Mouse (Mus musculus): ENCODE results near the gene Coro1c.
A peak's percentile ranks its signal among the peaks of the same experiment; 100 is the strongest.

Gene Coro1c

GRCm38 (mm10) chr5:113908592-113909441 lies at the start of gene Coro1c:
Gene Coro1c (minus strand): TSS chr5:113908758.
- DNase-seq (ENCODE audit: low read depth, low spot score), result peak; percentile 99

GRCm38 (mm10) chr5:113956510-113956909 lies 48.0 kb upstream of the Coro1c start:
- peak; percentile 86 for DNase-seq (ENCODE audit: low read depth, low spot score)

GRCm38 (mm10) chr5:113955691-113956090 lies 47.1 kb upstream of the Coro1c start:
- DNase-seq (ENCODE audit: low read depth, low spot score), result no peak

GRCm38 (mm10) chr5:113955281-113955680 lies 46.7 kb upstream of the Coro1c start:
- DNase-seq (ENCODE audit: low read depth, low spot score), result no peak

DNA sequence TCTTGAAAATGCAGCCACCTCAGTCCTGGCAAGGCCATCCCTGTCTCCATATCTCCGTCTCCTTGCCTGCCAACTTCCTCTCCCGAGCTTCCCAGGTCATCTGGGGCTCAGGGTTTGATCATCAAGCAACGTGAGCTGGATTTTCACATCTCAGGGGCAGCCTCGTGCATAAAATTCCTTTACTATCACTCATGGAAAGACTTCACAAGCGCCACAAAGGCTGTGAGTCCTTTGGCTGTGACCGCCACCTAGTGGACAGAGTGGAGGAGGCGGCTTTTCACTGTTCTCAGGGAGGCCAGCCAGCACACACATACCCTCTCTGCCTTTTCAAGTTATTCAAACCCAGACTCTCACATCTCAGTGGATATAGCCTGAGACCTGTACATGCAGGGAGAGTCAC lies 45.9 kb upstream of the Coro1c start:
- DNase-seq (ENCODE audit: low read depth, low spot score), result peak; percentile 62

DNA sequence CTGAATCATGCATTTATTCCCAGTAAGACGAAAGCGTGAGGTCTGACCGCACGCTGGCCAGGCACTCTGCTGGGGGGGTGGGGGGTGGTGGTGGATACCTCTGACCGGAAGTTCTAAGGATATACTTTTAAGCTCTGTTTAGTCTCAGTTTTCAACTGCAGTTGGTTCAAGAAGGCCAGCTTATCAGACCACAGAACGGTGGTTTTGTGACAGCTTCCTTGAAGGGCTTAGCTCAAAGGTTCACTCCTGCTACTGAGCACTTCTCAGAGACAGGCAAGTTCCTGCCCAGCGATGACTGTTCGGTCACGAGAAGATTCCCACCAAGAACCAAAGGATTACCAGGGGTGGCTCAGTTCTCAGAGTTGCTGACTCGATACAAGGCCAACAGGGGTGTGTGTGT lies 44.0 kb upstream of the Coro1c start:
- no peak for DNase-seq (ENCODE audit: low read depth, low spot score)

GRCm38 (mm10) chr5:113951693-113952071 lies 43.1 kb upstream of the Coro1c start:
- DNase-seq (ENCODE audit: low read depth, low spot score), result no peak

DNA sequence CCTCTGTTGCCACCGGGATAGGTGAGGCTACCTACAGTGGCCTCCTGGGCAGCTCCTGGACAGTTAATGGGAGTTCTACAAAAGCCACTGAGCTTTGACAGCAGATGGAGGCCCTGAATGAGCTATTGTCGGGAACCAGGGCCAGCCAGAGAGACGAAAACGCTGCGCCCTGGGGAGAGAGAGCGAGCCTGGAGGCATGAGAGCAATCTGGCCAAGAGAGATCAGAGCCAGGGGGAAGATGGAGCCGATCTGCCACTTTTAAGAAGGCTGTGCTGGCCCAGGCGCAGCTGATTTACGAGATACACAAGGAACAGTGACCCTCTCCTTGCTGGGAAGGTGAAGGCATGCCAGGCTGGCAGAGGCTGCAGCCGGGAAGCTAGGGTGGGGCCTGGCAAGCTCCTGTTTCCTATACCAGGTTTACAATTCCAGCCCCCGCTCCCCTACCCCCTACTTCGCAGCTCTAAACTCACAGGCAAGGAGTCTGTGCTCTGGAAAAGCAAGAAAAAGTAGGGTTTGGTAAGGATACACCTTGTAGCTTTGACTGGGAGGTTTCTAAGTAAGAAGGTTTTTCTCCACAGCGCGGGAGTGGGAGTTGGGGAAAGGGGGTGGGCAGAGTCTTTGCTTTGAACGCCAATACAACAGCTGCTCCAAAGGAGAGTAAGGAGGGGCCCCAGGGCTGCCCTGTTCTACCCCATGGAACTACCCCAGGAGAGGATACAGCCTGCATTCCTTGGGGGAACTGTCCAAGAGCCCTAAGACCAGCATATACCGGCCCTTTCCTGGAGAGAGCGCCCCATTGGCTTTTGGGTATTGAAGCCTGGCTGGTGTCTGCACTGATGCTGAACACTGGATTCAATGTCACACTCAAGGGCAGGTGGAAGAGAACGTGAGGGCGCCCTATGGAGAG lies 42.5 kb upstream of the Coro1c start:
- DNase-seq (ENCODE audit: low read depth, low spot score), result no peak

DNA sequence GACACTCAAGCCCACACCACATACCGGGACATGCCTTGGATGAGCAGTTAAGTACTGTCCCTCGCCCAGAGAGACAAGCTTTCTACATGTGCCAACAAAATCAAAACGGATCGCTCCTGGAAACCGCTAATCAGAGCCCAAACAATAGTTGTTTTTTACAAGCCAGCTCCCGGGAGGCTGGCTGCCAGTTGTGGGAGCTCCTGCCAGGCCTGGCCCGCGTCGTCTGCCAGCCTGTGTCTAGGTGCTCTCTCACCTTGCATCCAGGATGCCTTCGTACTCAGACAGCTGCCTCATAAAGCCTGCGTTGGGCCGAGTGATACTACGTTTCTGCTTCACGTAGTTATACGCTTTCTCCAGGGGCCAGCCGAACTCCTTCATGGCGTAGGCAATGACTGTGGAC lies 41.6 kb upstream of the Coro1c start:
- DNase-seq (ENCODE audit: low read depth, low spot score), result no peak

GRCm38 (mm10) chr5:113947280-113947679 lies 38.7 kb upstream of the Coro1c start:
- no peak for DNase-seq (ENCODE audit: low read depth, low spot score)

GRCm38 (mm10) chr5:113945126-113945525 lies 36.6 kb upstream of the Coro1c start:
- no peak for DNase-seq (ENCODE audit: low read depth, low spot score)

DNA sequence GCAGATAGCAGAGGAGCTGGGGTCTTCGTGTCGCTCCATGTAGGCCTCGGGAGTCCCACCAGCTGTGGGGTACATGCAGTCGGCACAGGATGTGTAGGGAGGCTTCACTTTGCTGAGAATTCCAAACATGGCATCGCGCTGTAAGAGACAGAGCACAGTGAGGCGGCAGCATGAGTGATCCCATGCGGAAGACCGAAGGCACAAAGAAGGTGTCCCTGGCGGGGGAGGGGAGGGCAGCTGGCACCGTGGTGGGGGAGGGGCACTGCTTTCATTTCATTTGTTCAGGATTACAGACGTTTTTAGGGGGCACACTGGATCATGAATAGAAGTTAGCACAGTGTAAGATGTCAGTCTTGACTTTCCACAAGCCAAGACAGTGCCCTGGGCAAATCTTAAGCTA lies 34.8 kb upstream of the Coro1c start:
- DNase-seq (ENCODE audit: low read depth, low spot score), result no peak

GRCm38 (mm10) chr5:113942580-113942979 lies 34.0 kb upstream of the Coro1c start:
- peak; percentile 43 for DNase-seq (ENCODE audit: low read depth, low spot score)

- no peak for DNase-seq (ENCODE audit: low read depth, low spot score)
These were observed 30.8 kb upstream of the Coro1c start for GRCm38 (mm10) chr5:113939263-113939900.

- no peak for DNase-seq (ENCODE audit: low read depth, low spot score)
These were observed 29.1 kb upstream of the Coro1c start for GRCm38 (mm10) chr5:113937650-113938049.

DNA sequence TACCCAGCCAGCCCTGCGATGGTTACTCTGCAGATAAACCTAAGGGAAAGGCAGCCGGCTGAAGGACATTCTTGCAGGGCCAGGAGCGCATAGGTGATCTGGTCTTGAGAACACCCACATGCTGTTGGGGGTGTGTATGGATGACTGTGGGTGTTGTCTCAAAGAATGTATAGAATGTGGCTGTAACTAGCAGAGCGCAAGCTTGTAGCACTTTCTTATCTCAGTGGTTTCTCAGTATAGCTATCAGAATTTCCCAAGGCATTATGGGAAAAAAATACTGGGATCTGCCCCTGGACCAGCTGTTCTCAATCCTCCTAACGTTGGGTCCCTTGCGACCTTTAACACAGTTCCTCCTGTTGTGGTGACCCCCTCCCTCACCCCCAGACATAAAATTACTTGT lies 25.3 kb upstream of the Coro1c start:
- DNase-seq (ENCODE audit: low read depth, low spot score), result no peak

GRCm38 (mm10) chr5:113933480-113933879 lies 24.9 kb upstream of the Coro1c start:
- peak; percentile 42 for DNase-seq (ENCODE audit: low read depth, low spot score)

DNA sequence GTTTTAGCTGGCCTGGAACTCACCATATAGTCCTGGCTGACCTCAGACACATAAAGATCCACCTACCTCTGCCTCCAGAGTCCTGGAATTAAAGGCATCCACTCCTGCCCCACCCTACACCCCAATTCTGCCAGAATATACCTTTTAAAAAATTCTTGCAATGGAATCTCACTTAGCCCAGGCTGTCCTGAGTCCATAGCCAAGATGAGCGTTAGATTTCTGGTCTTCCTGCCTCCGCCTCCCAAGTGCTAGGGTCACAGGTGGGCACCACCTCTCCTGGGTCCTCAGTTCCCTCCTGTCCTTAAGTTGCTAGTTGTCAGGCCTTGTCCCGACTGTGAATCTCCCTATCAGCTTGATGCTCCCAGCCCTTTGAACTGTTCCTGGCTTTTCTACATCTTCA lies 23.8 kb upstream of the Coro1c start:
- no peak for DNase-seq (ENCODE audit: low read depth, low spot score)

DNA sequence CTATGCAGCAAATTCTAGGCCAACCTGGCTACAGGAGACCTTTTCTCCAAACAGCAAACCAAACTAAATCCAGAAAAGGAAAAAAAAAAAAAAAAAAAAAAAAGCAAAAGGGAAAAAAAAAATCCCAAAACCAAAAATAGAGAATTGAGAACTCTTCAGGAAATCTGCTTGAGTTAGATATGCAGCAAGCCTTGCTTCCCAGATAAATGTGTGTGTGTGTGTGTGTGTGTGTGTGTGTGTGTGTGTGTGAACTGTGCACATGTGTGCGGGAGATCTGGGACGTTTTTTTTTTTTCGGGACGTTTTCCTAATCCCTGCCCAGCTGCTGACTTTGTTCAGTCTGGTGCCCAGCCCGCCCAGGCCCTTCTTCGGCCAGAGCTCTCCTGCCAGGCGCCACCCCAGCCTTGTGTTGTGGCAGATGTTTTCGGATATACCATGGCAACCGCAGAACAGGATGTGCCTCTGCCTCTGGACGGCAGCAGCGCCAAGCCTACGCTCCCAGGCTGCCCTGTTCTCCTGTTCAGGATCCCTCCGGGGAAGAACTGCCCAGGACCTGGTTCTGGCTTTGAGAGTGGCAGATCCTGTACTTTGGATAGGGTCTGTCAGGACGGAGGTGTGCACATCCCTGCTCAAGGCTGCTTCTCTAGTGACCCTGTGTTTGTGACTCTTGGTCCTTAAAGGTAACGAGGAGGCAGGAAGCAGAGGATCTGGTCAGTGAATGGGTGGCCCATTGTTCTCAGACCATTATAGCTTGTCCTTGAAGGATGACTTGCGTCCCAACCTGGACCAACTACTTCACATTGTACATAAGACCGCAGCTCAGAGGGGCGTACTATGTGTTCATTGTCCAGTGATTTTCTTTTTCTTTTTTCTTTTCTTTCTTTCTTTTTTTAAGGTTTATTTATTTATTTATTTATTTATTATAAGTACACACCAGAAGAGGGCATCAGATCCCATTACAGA lies 22.4 kb upstream of the Coro1c start:
- DNase-seq (ENCODE audit: low read depth, low spot score), result no peak

DNA sequence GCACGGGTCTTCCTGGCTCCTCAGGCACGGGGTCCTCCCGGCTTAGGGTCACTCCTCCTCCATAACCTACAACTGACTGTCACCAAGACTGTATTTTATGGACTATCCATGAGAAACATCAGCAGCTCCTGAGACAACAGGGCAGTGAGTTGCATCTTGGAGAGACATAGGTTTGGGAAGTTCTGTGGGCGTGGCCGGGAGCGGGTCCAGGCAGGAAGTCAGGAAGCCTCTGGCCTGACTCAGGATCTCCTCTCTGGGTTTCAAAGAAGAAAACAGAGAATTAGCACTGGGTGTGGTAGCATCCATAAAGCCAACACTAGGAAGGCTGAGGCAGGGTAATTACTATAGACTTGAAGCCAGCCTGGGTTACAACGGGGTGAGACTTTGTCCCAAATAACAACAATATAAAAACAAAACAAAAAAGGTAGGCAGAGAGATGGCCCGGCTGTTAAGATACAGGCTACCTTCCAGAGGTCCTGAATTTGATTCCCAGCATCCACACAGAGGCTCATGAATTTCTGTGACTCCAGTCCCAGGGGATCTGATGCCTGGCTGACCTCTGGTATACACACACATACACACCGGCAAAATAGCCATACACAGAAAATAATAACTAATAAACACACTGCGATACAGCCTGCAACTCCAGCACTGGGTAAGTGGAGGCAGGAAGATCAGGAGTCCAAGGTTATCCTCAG lies 21.5 kb upstream of the Coro1c start:
- DNase-seq (ENCODE audit: low read depth, low spot score), result no peak
